Mouse (Mus musculus) embryonic facial prominence, embryonic 14.5 days (tissue): ENCODE measurements at regions not wholly inside any gene's neighbourhood (a gene's known extent, or its start where the extent isn't known, plus 50 kb on each side); places are given as distances from the start of the nearest gene placed in this dataset.
A peak's percentile ranks its signal among the peaks of the same experiment; 100 is the strongest.

Experiments used
- ATAC-seq: fragments of 200-750 bp; cut with Nextera tagmentation; 2 replicates; pipeline ENCODE4 v1.8.0; 2017; ENCODE audit warnings: low read depth, moderate number of reproducible peaks, moderate TSS enrichment
- DNase-seq: peaks from one replicate; pipeline ENCODE4 v3.0.0-alpha.2; 2015; ENCODE audit warnings: low spot score
- H3K27ac ChIP-seq: fragments of 300-500 bp; sonication (generic); replicated peaks from 2 replicates; pipeline ENCODE4 v1.5.1; 2014; ENCODE audit warnings: low read depth, mild to moderate bottlenecking, low read length, moderate library complexity
- H3K27me3 ChIP-seq: fragments of 300-500 bp; sonication (generic); replicated peaks from 2 replicates; pipeline ENCODE4 v1.6.1; 2014; ENCODE audit warnings: low read length; ENCODE audit not compliant: control insufficient read depth, insufficient read depth
- H3K36me3 ChIP-seq: fragments of 300-500 bp; sonication (generic); 2 replicates; pipeline ENCODE4 v1.6.1; 2014; ENCODE audit warnings: low read length, mixed read lengths; ENCODE audit not compliant: control insufficient read depth, insufficient read depth
- H3K4me1 ChIP-seq: fragments of 300-500 bp; sonication (generic); 2 replicates; pipeline ENCODE4 v1.6.1; 2014; ENCODE audit warnings: antibody characterized with exemption, low read length; ENCODE audit not compliant: control insufficient read depth, insufficient read depth
- H3K4me2 ChIP-seq: fragments of 300-500 bp; sonication (generic); 2 replicates; pipeline ENCODE4 v1.6.1; 2014; ENCODE audit warnings: low read depth, mild to moderate bottlenecking, low read length, moderate library complexity, mixed read lengths
- H3K4me3 ChIP-seq: fragments of 300-500 bp; sonication (generic); 2 replicates; pipeline ENCODE4 v1.5.1; 2014; ENCODE audit warnings: low read depth, mild to moderate bottlenecking, low read length
- H3K9ac ChIP-seq: fragments of 300-500 bp; sonication (generic); 2 replicates; pipeline ENCODE4 v1.6.1; 2014; ENCODE audit warnings: low read depth, mild to moderate bottlenecking, low read length, moderate library complexity, mixed read lengths
- H3K9me3 ChIP-seq: fragments of 300-500 bp; sonication (generic); 2 replicates; pipeline ENCODE4 v1.6.1; 2016; ENCODE audit warnings: low read length; ENCODE audit not compliant: control insufficient read depth
- WGBS: fragments of 180-500 bp; shearing (Covaris S2); extraction: QIAGEN DNeasy Blood & Tissue Kit; methylation state at CpG from one replicate; pipeline ENCODE4 v1.1.7; 2014; 5-methylcytosine and 5-hydroxymethylcytosine counted together

DNA sequence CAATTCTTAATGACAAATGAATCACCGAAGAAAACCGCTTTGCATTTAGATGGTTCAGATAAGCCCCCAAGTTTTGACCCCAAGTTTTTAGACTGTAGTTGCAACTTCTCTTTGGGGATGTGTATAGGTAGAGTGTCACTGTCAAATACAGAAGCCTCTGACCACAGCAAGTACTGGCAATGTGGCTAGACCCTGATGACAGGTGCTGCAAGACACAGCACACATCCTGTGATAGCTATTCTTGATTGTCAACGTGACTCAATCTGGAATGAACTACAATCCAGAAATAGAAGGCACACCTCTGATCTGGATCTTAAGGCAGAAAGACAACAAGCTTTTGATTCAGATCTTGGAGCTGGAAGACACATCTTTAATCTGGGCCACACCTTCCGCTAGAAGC, 207.3 kb upstream of the Pfn2 start:
- H3K27ac ChIP-seq, result no peak overlapping the region
- no peaks in the 10 kb centered on the region for H3K4me1 ChIP-seq
- DNase-seq (no peak), ATAC-seq (no peak)
- H3K36me3 ChIP-seq, result no peaks in the 10 kb centered on the region
- H3K9me3 ChIP-seq, result no peaks in the 10 kb centered on the region
- H3K4me2 ChIP-seq, result no peak overlapping the region
- no peak overlapping the region for H3K4me3 ChIP-seq
- no peaks in the 10 kb centered on the region for H3K27me3 ChIP-seq
- WGBS, result 90% methylated on average over 4 of the region's 4 CpGs
- H3K9ac ChIP-seq, result no peak overlapping the region

DNA sequence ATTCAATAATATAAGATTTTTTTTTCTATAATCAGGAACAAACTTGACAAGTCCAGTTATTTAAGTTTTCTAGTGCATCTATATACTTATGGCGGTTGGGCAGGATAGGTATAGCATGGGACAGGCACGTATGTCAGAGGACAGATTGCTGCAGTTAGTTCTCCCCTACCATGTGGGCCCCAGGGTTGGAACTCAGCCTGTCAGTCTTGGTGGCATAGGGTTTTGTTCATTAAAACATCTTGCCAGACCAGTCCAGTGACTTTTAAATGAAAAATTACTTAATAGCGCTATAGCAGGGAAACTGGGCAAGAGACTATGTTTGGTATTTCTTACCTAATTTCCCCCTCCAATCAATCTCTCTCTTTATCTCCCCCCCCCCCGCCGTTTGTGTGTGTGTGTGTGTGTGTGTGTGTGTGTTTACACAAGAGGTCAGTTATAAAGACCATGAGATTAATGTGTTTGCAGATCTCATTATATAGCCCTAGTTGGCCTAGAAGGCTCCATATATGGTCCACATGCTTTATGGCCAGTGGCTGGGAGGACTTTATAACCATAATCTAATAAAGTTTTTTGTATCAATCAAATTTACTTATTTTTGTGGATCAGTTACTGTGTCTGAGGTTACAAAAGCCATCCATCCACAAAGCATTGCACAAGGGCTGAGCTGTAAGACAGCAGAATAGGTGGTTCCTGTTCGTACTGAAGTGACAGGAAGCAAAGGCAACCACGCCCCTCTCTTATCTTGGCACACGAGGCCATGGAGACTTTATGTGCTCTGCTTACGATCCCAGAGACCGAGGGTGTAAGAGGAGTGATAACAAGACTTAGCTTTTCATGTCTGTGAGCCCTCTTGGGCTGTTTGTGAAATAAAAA, 208.5 kb upstream of the Pfn2 start:
- Histone ChIP-seq H3K27ac (no peak overlapping the region), H3K4me2 (no peak overlapping the region), H3K9me3 (no peaks in the 10 kb centered on the region), H3K36me3 (no peaks in the 10 kb centered on the region), H3K4me1 (no peaks in the 10 kb centered on the region), H3K27me3 (no peaks in the 10 kb centered on the region), H3K4me3 (no peak overlapping the region), H3K9ac (no peak overlapping the region)
- DNase-seq (peak; percentile 23), ATAC-seq (no peak)
- WGBS, result 76% methylated on average over 10 of the region's 10 CpGs

- no peaks in the 10 kb centered on the region for H3K4me1 ChIP-seq
- WGBS, result 89% methylated on average over 2 of the region's 2 CpGs
Measured at GRCm38 (mm10) chr3:58057064-58057396, 209.2 kb upstream of the Pfn2 start.

DNA sequence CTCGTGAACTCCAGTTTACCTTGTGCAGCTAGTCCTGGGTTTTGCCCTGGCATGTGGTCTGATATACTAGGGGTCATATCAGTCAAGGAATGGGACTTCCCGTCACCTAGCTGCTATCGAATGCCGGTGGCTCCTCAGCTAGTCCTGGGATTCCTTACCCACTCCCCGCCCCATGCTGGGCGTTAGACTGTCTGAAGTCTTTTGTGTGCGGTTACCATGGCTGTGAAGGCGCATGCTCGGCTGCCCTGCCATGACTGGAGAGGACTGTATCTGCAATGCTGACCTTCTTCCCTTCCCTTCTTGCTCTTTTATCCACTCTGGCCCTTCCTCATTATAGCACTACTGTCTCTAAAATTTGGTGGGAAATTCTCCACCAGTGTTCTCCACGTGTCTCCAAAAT, 210.3 kb upstream of the Pfn2 start:
- Histone ChIP-seq H3K9me3 (no peaks in the 10 kb centered on the region), H3K9ac (no peak overlapping the region), H3K27me3 (no peaks in the 10 kb centered on the region), H3K27ac (no peak overlapping the region), H3K4me2 (no peak overlapping the region), H3K4me3 (no peak overlapping the region), H3K4me1 (no peaks in the 10 kb centered on the region), H3K36me3 (no peaks in the 10 kb centered on the region)
- 45% methylated on average over 10 of the region's 10 CpGs for WGBS
- ATAC-seq (no peak), DNase-seq (no peak)

More at GRCm38 (mm10) chr3:58057064-58057396, 209.2 kb upstream of the Pfn2 start:
- Histone ChIP-seq H3K27me3 (no peaks in the 10 kb centered on the region), H3K9me3 (no peaks in the 10 kb centered on the region), H3K36me3 (no peaks in the 10 kb centered on the region), H3K4me2 (no peak overlapping the region), H3K9ac (no peak overlapping the region), H3K27ac (no peak overlapping the region), H3K4me3 (no peak overlapping the region)
- ATAC-seq (no peak), DNase-seq (no peak)

DNA sequence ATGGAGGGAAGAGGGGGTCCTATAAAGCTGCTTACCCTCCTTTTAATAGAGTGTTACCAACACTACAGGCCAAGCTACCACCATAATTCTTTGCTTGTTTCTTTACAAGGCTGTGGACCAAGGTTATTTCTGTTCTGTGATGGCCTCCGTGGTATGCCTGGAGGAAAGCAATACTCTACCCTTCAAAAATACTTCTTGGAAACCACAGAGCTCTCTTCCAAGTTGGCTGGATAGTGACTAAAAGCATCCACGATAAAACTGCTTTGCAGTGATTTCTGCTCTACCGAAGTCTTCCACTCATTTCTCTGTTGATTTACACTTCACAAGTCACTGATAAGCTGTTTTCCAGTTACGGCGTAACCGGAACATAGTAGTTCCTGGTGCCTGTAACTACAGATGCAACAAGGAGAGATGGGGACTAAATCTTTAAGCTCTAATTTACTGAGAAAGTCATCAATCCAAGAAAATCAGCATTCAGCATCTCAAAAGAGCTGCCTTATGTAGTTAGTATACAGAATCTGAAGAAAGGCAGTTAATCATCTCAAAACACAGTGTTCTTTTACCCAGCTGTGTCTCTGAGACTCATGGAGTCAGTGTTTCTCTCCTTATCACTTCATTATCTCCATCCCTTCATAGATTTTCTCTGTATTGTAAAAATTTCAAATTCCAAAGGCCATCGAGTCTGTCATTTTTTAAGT, 216.1 kb upstream of the Pfn2 start:
- H3K4me1 ChIP-seq, result no peaks in the 10 kb centered on the region
- ATAC-seq (no peak), DNase-seq (no peak)
- H3K9me3 ChIP-seq, result no peaks in the 10 kb centered on the region
- no peaks in the 10 kb centered on the region for H3K36me3 ChIP-seq
- H3K4me2 ChIP-seq, result no peak overlapping the region
- H3K27ac ChIP-seq, result no peak overlapping the region
- WGBS, result 89% methylated on average over 7 of the region's 7 CpGs
- H3K9ac ChIP-seq, result no peak overlapping the region
- no peaks in the 10 kb centered on the region for H3K27me3 ChIP-seq
- H3K4me3 ChIP-seq, result no peak overlapping the region

DNA sequence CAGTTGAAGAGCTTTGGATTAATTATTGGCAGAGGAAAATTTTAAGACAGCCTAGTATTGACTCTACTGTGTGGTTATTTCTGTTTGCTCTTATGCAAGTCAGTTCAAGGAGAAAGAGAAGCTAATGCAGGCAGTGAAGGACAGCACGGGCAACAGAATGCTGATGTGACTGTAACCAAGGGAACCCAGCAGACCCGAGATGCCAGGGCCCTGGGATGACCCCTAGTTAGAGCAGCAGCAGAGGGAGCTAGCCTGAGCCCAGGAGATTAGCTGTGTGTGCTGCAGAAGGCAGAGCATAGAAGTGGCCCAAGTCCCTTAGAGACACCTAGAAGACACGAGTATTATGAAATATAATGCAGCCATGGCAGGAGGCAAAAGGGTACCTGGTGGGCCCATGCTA, 223.7 kb upstream of the Pfn2 start:
- Histone ChIP-seq H3K36me3 (no peaks in the 10 kb centered on the region), H3K4me1 (no peaks in the 10 kb centered on the region), H3K4me2 (no peak overlapping the region), H3K9ac (no peak overlapping the region), H3K27me3 (no peaks in the 10 kb centered on the region), H3K27ac (no peak overlapping the region), H3K9me3 (no peaks in the 10 kb centered on the region), H3K4me3 (no peak overlapping the region)
- WGBS, result 63% methylated on average over 3 of the region's 3 CpGs
- no peak for ATAC-seq
- DNase-seq, result no peak

DNA sequence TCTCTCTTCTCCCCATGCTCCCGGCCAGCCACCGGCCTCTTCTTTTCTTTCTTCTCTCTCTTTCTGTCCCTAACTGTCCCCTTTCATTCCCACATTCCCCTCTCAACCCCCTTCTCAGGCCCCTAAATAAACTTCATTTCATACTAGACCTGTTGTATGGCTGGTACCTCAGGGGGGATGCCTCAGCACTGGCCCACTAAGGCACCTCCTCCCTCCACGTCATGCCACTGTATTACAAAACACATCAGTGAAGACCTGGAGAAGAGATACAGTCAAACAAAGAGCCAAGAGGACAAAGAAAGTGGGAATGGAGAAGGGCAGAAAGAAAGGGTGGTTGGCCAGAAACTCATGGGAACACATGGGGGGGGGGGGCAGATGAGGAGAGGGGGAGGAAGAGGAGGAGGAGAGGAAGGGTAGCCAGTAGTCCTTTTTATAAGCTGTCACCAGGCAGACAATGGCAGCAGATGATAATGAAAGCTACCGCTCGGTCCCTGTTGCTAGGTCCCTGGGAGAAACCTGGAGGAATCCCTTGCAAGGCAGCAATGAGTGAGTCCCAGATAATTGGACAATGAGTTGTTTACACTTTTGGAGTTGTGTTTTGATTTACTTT, 224.5 kb upstream of the Pfn2 start:
- no peaks in the 10 kb centered on the region for H3K36me3 ChIP-seq
- no peak overlapping the region for H3K27ac ChIP-seq
- no peak overlapping the region for H3K9ac ChIP-seq
- H3K9me3 ChIP-seq, result no peaks in the 10 kb centered on the region
- DNase-seq, result no peak
- H3K4me3 ChIP-seq, result no peak overlapping the region
- no peaks in the 10 kb centered on the region for H3K4me1 ChIP-seq
- H3K27me3 ChIP-seq, result no peaks in the 10 kb centered on the region
- no peak overlapping the region for H3K4me2 ChIP-seq
- WGBS, result 61% methylated on average over 5 of the region's 5 CpGs
- ATAC-seq, result no peak

GRCm38 (mm10) chr3:58089344-58090139, 241.7 kb upstream of the Pfn2 start:
- Histone ChIP-seq H3K4me3 (no peak overlapping the region), H3K9me3 (no peaks in the 10 kb centered on the region), H3K36me3 (no peaks in the 10 kb centered on the region), H3K4me2 (no peak overlapping the region), H3K4me1 (peaks cover 2% of the 10 kb centered on the region; the same call in 1 of the 2 replicates), H3K9ac (no peak overlapping the region), H3K27ac (no peak overlapping the region), H3K27me3 (no peaks in the 10 kb centered on the region)
- DNase-seq (peak; percentile 73), ATAC-seq (peak; percentile 41; the same call in 1 of the 2 replicates)
- WGBS, result 79% methylated on average over 24 of the region's 24 CpGs
